Mouse (Mus musculus) layer of hippocampus, postnatal 10 days (tissue): Measurements from ENCODE around the gene Mthfd1l. TPM values are rescaled to one million over a fixed set of nuclear protein-coding genes. Genes with fewer than 3 reads are reported as not detected.

Source experiments
- DNase-seq, 2 experiments: peaks; one replicate each; pipeline ENCODE4 v3.0.0; 2021; ENCODE audit warnings: low spot score in 2 of 2
- long read RNA-seq: library from polyadenylated mRNA; stranded (forward); transcript quantifications from one replicate; pipeline ENCODE4 v2.0.0, GENCODE M21; 2023
- total RNA-seq, 2 experiments: library from RNA; stranded (reverse); gene quantifications; 2 replicates each; pipeline ENCODE4 v1.2.3; 2021

The Mthfd1l gene
- 10 to 100 TPM; 13.4 to 14.4 TPM for total RNA-seq
- long read RNA-seq, partial matches to known transcripts = 2 of 29 reads
- long read RNA-seq, other reads (novel, unspliced or antisense) = 22 of 29 reads

- DNase-seq = peak; percentile 80 to 83
These were observed at the start of gene Mthfd1l for GRCm38 (mm10) chr10:3972981-3973588. Mthfd1l (plus strand) TSS chr10:3973118.

GRCm38 (mm10) chr10:3928008-3928545, 44.8 kb upstream of the Mthfd1l start:
- no peak for DNase-seq

- no peak for DNase-seq
These were observed 41.1 kb upstream of the Mthfd1l start for GRCm38 (mm10) chr10:3931831-3932230.

GRCm38 (mm10) chr10:3933311-3933940, 39.5 kb upstream of the Mthfd1l start:
- DNase-seq = no peak

- no peak for DNase-seq
These were observed 36.1 kb upstream of the Mthfd1l start for GRCm38 (mm10) chr10:3936864-3937263.

GRCm38 (mm10) chr10:3939895-3940595, 32.9 kb upstream of the Mthfd1l start:
- no peak for DNase-seq

GRCm38 (mm10) chr10:3940596-3940975, 32.3 kb upstream of the Mthfd1l start:
- DNase-seq = no peak

GRCm38 (mm10) chr10:3941054-3941757, 31.7 kb upstream of the Mthfd1l start:
- no peak for DNase-seq

- no peak for DNase-seq
These were observed 30.6 kb upstream of the Mthfd1l start for GRCm38 (mm10) chr10:3942289-3942688.

GRCm38 (mm10) chr10:3943492-3944395, 29.2 kb upstream of the Mthfd1l start:
- peak; percentile 62 to 75 for DNase-seq

- no peak for DNase-seq
These were observed 26.0 kb upstream of the Mthfd1l start for GRCm38 (mm10) chr10:3946871-3947270.

- no peak for DNase-seq
These were observed 25.6 kb upstream of the Mthfd1l start for GRCm38 (mm10) chr10:3947346-3947745.

GRCm38 (mm10) chr10:3949306-3949705, 23.6 kb upstream of the Mthfd1l start:
- no peak for DNase-seq

- no peak for DNase-seq
These were observed 16.4 kb upstream of the Mthfd1l start for GRCm38 (mm10) chr10:3956471-3956870.

GRCm38 (mm10) chr10:3958591-3958990, 14.3 kb upstream of the Mthfd1l start:
- DNase-seq = no peak

- DNase-seq = no peak
These were observed 3.9 kb upstream of the Mthfd1l start for GRCm38 (mm10) chr10:3969026-3969425.

GRCm38 (mm10) chr10:3972237-3972636, 681 bp upstream of the Mthfd1l start:
- DNase-seq = no peak

GRCm38 (mm10) chr10:3973589-3974070, 712 bp downstream of the Mthfd1l start:
- DNase-seq = peak; percentile 79 to 87

GRCm38 (mm10) chr10:3974380-3974779, 1.5 kb downstream of the Mthfd1l start:
- no peak for DNase-seq
